23 mouse cellular contexts compared by ENCODE assay signal in genomic region chr3:121446454-121446853, GRCm38 (mm10). TPM values are rescaled to one million over a fixed set of nuclear protein-coding genes. Genes with fewer than 3 reads are reported as not detected.
DNase-seq lines count a peak whose midpoint lies in the region; ATAC-seq and TF ChIP-seq lines count a peak whose summit lies in the region.
"Had no signal": no experiment of that assay in that cellular context is flagged by ENCODE, and none has a peak within 500 bp of the region (broad histone marks: within the 10 kb centered on the region; RNA-seq: fewer than 3 reads in every experiment).

No protein-coding gene starts in this region.

- no peak for TF ChIP-seq CTCF in liver, embryonic 14.5 days (IDR thresholded peaks at IDR 0.05; ENCODE audit: low read depth)

- H3K9me3 ChIP-seq in heart, embryonic 12.5 days (replicated peaks) = 0 out of 2 replicates have a peak, but pooled peaks cover 3% of the 10 kb centered on the region
- H3K9me3 ChIP-seq in liver, embryonic 14.5 days (ENCODE audit: control insufficient read depth, low read length) = no peaks in the 10 kb centered on the region
- no peaks in the 10 kb centered on the region for H3K9me3 ChIP-seq in stomach, embryonic 16.5 days (replicated peaks; ENCODE audit: control insufficient read depth, low read length)
- H3K9me3 ChIP-seq: forebrain, embryonic 15.5 days; heart, embryonic 15.5 days; hindbrain, embryonic 15.5 days; kidney, embryonic 15.5 days; neural tube, embryonic 12.5 days had no signal

- no peak overlapping the region for H3K4me2 ChIP-seq in heart, embryonic 12.5 days
- 0 out of 2 replicates have a peak overlapping the region, but pooled peaks have one; percentile 13 for H3K4me2 ChIP-seq in liver, embryonic 14.5 days (ENCODE audit: low read depth)
- H3K4me2 ChIP-seq in stomach, embryonic 16.5 days (ENCODE audit: low read depth, low read length) = peak overlapping the region; percentile 21; the same call in 1 of the 2 replicates
- H3K4me2 ChIP-seq: forebrain, embryonic 15.5 days; heart, embryonic 15.5 days; hindbrain, embryonic 15.5 days; kidney, embryonic 15.5 days; limb, embryonic 12.5 days; lung, embryonic 14.5 days; midbrain, embryonic 13.5 days; neural tube, embryonic 12.5 days had no signal

- no peak for TF ChIP-seq EP300 in liver, embryonic 14.5 days (IDR thresholded peaks at IDR 0.05; ENCODE audit: low read depth)

- peaks cover 36% of the 10 kb centered on the region for H3K36me3 ChIP-seq in heart, embryonic 12.5 days
- peaks cover under 1% of the 10 kb centered on the region for H3K36me3 ChIP-seq in liver, embryonic 14.5 days (replicated peaks; ENCODE audit: control insufficient read depth, insufficient read depth, low read depth)
- H3K36me3 ChIP-seq in stomach, embryonic 16.5 days (ENCODE audit: control insufficient read depth, insufficient read depth, low read length) = peaks cover 2% of the 10 kb centered on the region; the same call in 1 of the 2 replicates

- peak; percentile 87 for DNase-seq in heart, adult 11 months
- DNase-seq in urinary bladder, postnatal 14 days (ENCODE audit: low spot score) = peak; percentile 56
- no peak for DNase-seq in urinary bladder, postnatal 10 days (ENCODE audit: low spot score)
- DNase-seq in liver, embryonic 14.5 days (ENCODE audit: low read depth in 3 of 3, low spot score in 3 of 3) = no peak
- no peak for DNase-seq in heart, postnatal 10 days
- no peak for DNase-seq in frontal cortex, postnatal 14 days (ENCODE audit: low spot score in 2 of 2)
- DNase-seq: cerebellum, adult 9-10 months; gastrocnemius, postnatal 25 days; heart, postnatal 4 days; kidney, postnatal 36 days; lung, embryonic 14.5 days; right cerebral cortex, postnatal 14 days; spleen, adult 18-20 months had no signal

- no peaks in the 10 kb centered on the region for H3K27me3 ChIP-seq in heart, embryonic 12.5 days (replicated peaks)
- no peaks in the 10 kb centered on the region for H3K27me3 ChIP-seq in liver, embryonic 14.5 days (ENCODE audit: control insufficient read depth, insufficient read depth, low read length)
- no peaks in the 10 kb centered on the region for H3K27me3 ChIP-seq in stomach, embryonic 16.5 days (ENCODE audit: control insufficient read depth, insufficient read depth, low read length)
- H3K27me3 ChIP-seq: forebrain, embryonic 15.5 days; heart, embryonic 15.5 days; hindbrain, embryonic 15.5 days; kidney, embryonic 15.5 days; limb, embryonic 12.5 days; midbrain, embryonic 13.5 days; neural tube, embryonic 12.5 days had no signal

- WGBS in heart, embryonic 12.5 days = 42% methylated on average over 8 of the region's 8 CpGs
- 28% methylated on average over 8 of the region's 8 CpGs for WGBS in liver, embryonic 14.5 days (ENCODE audit: insufficient replicate concordance)
- 49% methylated on average over 7 of the region's 8 CpGs for WGBS in stomach, embryonic 16.5 days

- H3K4me1 ChIP-seq in heart, embryonic 12.5 days (replicated peaks) = peaks cover 73% of the 10 kb centered on the region
- H3K4me1 ChIP-seq in liver, embryonic 14.5 days (replicated peaks; ENCODE audit: control insufficient read depth in 2 of 2, insufficient read depth in 2 of 2, low read length in 1 of 2) = peaks cover 8 to 21% of the 10 kb centered on the region in 2 experiments; a peak in 2 of 4 replicates
- H3K4me1 ChIP-seq in stomach, embryonic 16.5 days (ENCODE audit: control insufficient read depth, insufficient read depth, low read length) = peaks cover 9% of the 10 kb centered on the region; the same call in 1 of the 2 replicates

- H3K9ac ChIP-seq in heart, embryonic 12.5 days = no peak overlapping the region
- no peak overlapping the region for H3K9ac ChIP-seq in liver, embryonic 14.5 days (replicated peaks)
- no peak overlapping the region for H3K9ac ChIP-seq in stomach, embryonic 16.5 days (ENCODE audit: low read length)
- H3K9ac ChIP-seq: forebrain, embryonic 15.5 days; heart, embryonic 15.5 days; hindbrain, embryonic 15.5 days; kidney, embryonic 15.5 days; limb, embryonic 12.5 days; lung, embryonic 14.5 days; midbrain, embryonic 13.5 days; neural tube, embryonic 12.5 days had no signal

- intact Hi-C loops in heart, postnatal 10 days (cut with DNase I) = no loop called here

- no peak for ATAC-seq in heart, embryonic 12.5 days (ENCODE audit: insufficient number of reproducible peaks, low FRiP score)
- peak; percentile 27; the same call in 1 of the 2 replicates for ATAC-seq in liver, embryonic 14.5 days (ENCODE audit: insufficient read depth)
- peak; percentile 34; the same call in 1 of the 2 replicates for ATAC-seq in stomach, embryonic 16.5 days (ENCODE audit: insufficient read depth, low FRiP score)
- ATAC-seq: forebrain, embryonic 15.5 days; midbrain, embryonic 13.5 days had no signal

- H3K4me3 ChIP-seq in heart, embryonic 12.5 days = no peak overlapping the region
- no peak overlapping the region for H3K4me3 ChIP-seq in liver, embryonic 14.5 days (ENCODE audit: insufficient read depth in 1 of 2, low read depth in 2 of 2, low read length in 2 of 2)
- H3K4me3 ChIP-seq in stomach, embryonic 16.5 days (replicated peaks; ENCODE audit: low read length) = no peak overlapping the region
- H3K4me3 ChIP-seq: embryonic facial prominence, embryonic 10.5 days; forebrain, embryonic 15.5 days; heart, embryonic 15.5 days; hindbrain, embryonic 15.5 days; kidney, embryonic 15.5 days; limb, embryonic 12.5 days; midbrain, embryonic 13.5 days; neural tube, embryonic 12.5 days had no signal

- H3K27ac ChIP-seq in heart, embryonic 12.5 days (ENCODE audit: poor library complexity, severe bottlenecking) = no peak overlapping the region
- H3K27ac ChIP-seq in liver, embryonic 14.5 days = no peak overlapping the region
- no peak overlapping the region; the same call in 1 of the 2 replicates for H3K27ac ChIP-seq in stomach, embryonic 16.5 days (ENCODE audit: low read length)
- H3K27ac ChIP-seq: embryonic facial prominence, embryonic 10.5 days; forebrain, embryonic 15.5 days; heart, embryonic 15.5 days; hindbrain, embryonic 15.5 days; kidney, embryonic 15.5 days; limb, embryonic 12.5 days; midbrain, embryonic 13.5 days; neural tube, embryonic 12.5 days had no signal

RNA-seq across cellular contexts. Expression of gene Cnn3, which starts 20.2 kb away (rescaled TPM):
- 455 and 460 TPM in 2 replicates for polyA plus RNA-seq in heart, embryonic 12.5 days (2016; fragmentation: Nextera tagmentation; extraction: Ambion mirVana)
- polyA plus RNA-seq in liver, embryonic 14.5 days (2012; rRNA removed) = 52.9 and 62.7 TPM in 2 replicates
- 82.7 and 90.1 TPM in 2 replicates for polyA plus RNA-seq in liver, embryonic 14.5 days (2014; fragmentation: Nextera tagmentation; extraction: Ambion mirVana)
- 525 and 535 TPM in 2 replicates for polyA plus RNA-seq in stomach, embryonic 16.5 days (2015; fragmentation: Nextera tagmentation; extraction: Ambion mirVana)
- 100 to 1,000 TPM; 115 to 117 TPM for total RNA-seq in heart, postnatal 10 days (2021)

Comparison
In these comparisons a context has a peak if more than half of its experiments do, and no peak if none do; other contexts are left out.
1. DNase-seq: peak in heart, adult 11 months (single experiment) and urinary bladder, postnatal 14 days (single experiment); none in urinary bladder, postnatal 10 days (single experiment), liver, embryonic 14.5 days (0 of 3), heart, postnatal 10 days (0 of 2) and frontal cortex, postnatal 14 days (0 of 2).